Mouse (Mus musculus): ENCODE measurements around the gene Gjd2. TPM values are rescaled to one million over a fixed set of nuclear protein-coding genes. Genes with fewer than 3 reads are reported as not detected.
A peak's percentile ranks its signal among the peaks of the same experiment; 100 is the strongest.

The Gjd2 gene
- polyA plus RNA-seq (2015; fragmentation: Nextera tagmentation; extraction: Ambion mirVana) = 0.07 TPM in 1 of 2 replicates, not detected in the other

- H3K4me1 ChIP-seq (ENCODE audit: control insufficient read depth, insufficient read depth, low read length) = peaks cover 8% of the 10 kb centered on the region; the same call in 1 of the 2 replicates
- no peak within 1 kb of the TSS; the same call in 1 of the 2 replicates for H3K9ac ChIP-seq (ENCODE audit: low read length)
- peak within 1 kb of the TSS; percentile 57 for H3K4me3 ChIP-seq (ENCODE audit: low read length)
- H3K27me3 ChIP-seq (ENCODE audit: control insufficient read depth, insufficient read depth, low read length) = peaks cover 41% of the 10 kb centered on the region
- under 1% methylated on average over 60 of the region's 60 CpGs for WGBS
- H3K9me3 ChIP-seq (replicated peaks; ENCODE audit: control insufficient read depth, low read length) = no peaks in the 10 kb centered on the region
- peak within 1 kb of the TSS; percentile 88 for H3K4me2 ChIP-seq (ENCODE audit: low read depth, low read length)
- no peaks in the 10 kb centered on the region for H3K36me3 ChIP-seq (ENCODE audit: control insufficient read depth, insufficient read depth)
- no peak within 1 kb of the TSS for H3K27ac ChIP-seq (ENCODE audit: low read length)
- ATAC-seq (replicated peaks; ENCODE audit: extremely low read depth, insufficient read depth, low FRiP score) = no peak
Measured at GRCm38 (mm10) chr2:114013295-114013771, at the start of gene Gjd2. TSS of gene Gjd2 (minus strand) at chr2:114013619.

GRCm38 (mm10) chr2:114060071-114060591, 46.7 kb upstream of the Gjd2 start:
- Histone ChIP-seq H3K4me1 (ENCODE audit: control insufficient read depth, insufficient read depth, low read length) (peaks cover 3% of the 10 kb centered on the region), H3K36me3 (ENCODE audit: control insufficient read depth, insufficient read depth) (peaks cover 3% of the 10 kb centered on the region; the same call in 1 of the 2 replicates), H3K27ac (ENCODE audit: low read length) (no peak overlapping the region), H3K4me2 (ENCODE audit: low read depth, low read length) (no peak overlapping the region), H3K9me3 (replicated peaks; ENCODE audit: control insufficient read depth, low read length) (no peaks in the 10 kb centered on the region), H3K9ac (ENCODE audit: low read length) (no peak overlapping the region), H3K4me3 (ENCODE audit: low read length) (no peak overlapping the region), H3K27me3 (ENCODE audit: control insufficient read depth, insufficient read depth, low read length) (no peaks in the 10 kb centered on the region)
- ATAC-seq (replicated peaks; ENCODE audit: extremely low read depth, insufficient read depth, low FRiP score) = no peak
- 54% methylated on average over 6 of the region's 6 CpGs for WGBS

- H3K27me3 ChIP-seq (ENCODE audit: control insufficient read depth, insufficient read depth, low read length) = no peaks in the 10 kb centered on the region
- no peak overlapping the region for H3K27ac ChIP-seq (ENCODE audit: low read length)
- no peak for ATAC-seq (replicated peaks; ENCODE audit: extremely low read depth, insufficient read depth, low FRiP score)
- H3K9me3 ChIP-seq (replicated peaks; ENCODE audit: control insufficient read depth, low read length) = no peaks in the 10 kb centered on the region
- peaks cover 3% of the 10 kb centered on the region for H3K4me1 ChIP-seq (ENCODE audit: control insufficient read depth, insufficient read depth, low read length)
- peaks cover 3% of the 10 kb centered on the region; the same call in 1 of the 2 replicates for H3K36me3 ChIP-seq (ENCODE audit: control insufficient read depth, insufficient read depth)
- no peak overlapping the region for H3K4me3 ChIP-seq (ENCODE audit: low read length)
- H3K9ac ChIP-seq (ENCODE audit: low read length) = no peak overlapping the region
- 31% methylated on average over 1 of the region's 1 CpGs for WGBS
- no peak overlapping the region for H3K4me2 ChIP-seq (ENCODE audit: low read depth, low read length)
Measured at GRCm38 (mm10) chr2:114059608-114060007, 46.2 kb upstream of the Gjd2 start.

- Histone ChIP-seq H3K27ac (ENCODE audit: low read length) (peak overlapping the region; percentile 96), H3K4me1 (ENCODE audit: control insufficient read depth, insufficient read depth, low read length) (peaks cover 6% of the 10 kb centered on the region), H3K9ac (ENCODE audit: low read length) (peak overlapping the region; percentile 64), H3K4me2 (ENCODE audit: low read depth, low read length) (peak overlapping the region; percentile 59), H3K9me3 (replicated peaks; ENCODE audit: control insufficient read depth, low read length) (no peaks in the 10 kb centered on the region), H3K4me3 (ENCODE audit: low read length) (peak overlapping the region; percentile 35), H3K36me3 (ENCODE audit: control insufficient read depth, insufficient read depth) (peaks cover 3% of the 10 kb centered on the region; the same call in 1 of the 2 replicates), H3K27me3 (ENCODE audit: control insufficient read depth, insufficient read depth, low read length) (no peaks in the 10 kb centered on the region)
- WGBS = 45% methylated on average over 10 of the region's 10 CpGs
- ATAC-seq (replicated peaks; ENCODE audit: extremely low read depth, insufficient read depth, low FRiP score) = no peak
Measured at GRCm38 (mm10) chr2:114058226-114058796, 44.9 kb upstream of the Gjd2 start.

- WGBS = 9% methylated on average over 10 of the region's 10 CpGs
- ATAC-seq (replicated peaks; ENCODE audit: extremely low read depth, insufficient read depth, low FRiP score) = peak; percentile 64
- Histone ChIP-seq H3K4me1 (ENCODE audit: control insufficient read depth, insufficient read depth, low read length) (peaks cover 6% of the 10 kb centered on the region), H3K36me3 (ENCODE audit: control insufficient read depth, insufficient read depth) (peaks cover 3% of the 10 kb centered on the region; the same call in 1 of the 2 replicates), H3K4me2 (ENCODE audit: low read depth, low read length) (peak overlapping the region; percentile 59), H3K9ac (ENCODE audit: low read length) (peak overlapping the region; percentile 64), H3K27me3 (ENCODE audit: control insufficient read depth, insufficient read depth, low read length) (no peaks in the 10 kb centered on the region), H3K9me3 (replicated peaks; ENCODE audit: control insufficient read depth, low read length) (no peaks in the 10 kb centered on the region), H3K27ac (ENCODE audit: low read length) (peak overlapping the region; percentile 96), H3K4me3 (ENCODE audit: low read length) (peak overlapping the region; percentile 35)
Measured at GRCm38 (mm10) chr2:114057303-114057853, 44.0 kb upstream of the Gjd2 start.

- Histone ChIP-seq H3K9ac (ENCODE audit: low read length) (peak overlapping the region; percentile 76), H3K27me3 (ENCODE audit: control insufficient read depth, insufficient read depth, low read length) (no peaks in the 10 kb centered on the region), H3K9me3 (replicated peaks; ENCODE audit: control insufficient read depth, low read length) (no peaks in the 10 kb centered on the region), H3K27ac (ENCODE audit: low read length) (peak overlapping the region; percentile 98), H3K4me3 (ENCODE audit: low read length) (peak overlapping the region; percentile 49), H3K4me2 (ENCODE audit: low read depth, low read length) (peak overlapping the region; percentile 54), H3K36me3 (ENCODE audit: control insufficient read depth, insufficient read depth) (no peaks in the 10 kb centered on the region), H3K4me1 (ENCODE audit: control insufficient read depth, insufficient read depth, low read length) (peaks cover 3% of the 10 kb centered on the region; the same call in 1 of the 2 replicates)
- WGBS = 33% methylated on average over 4 of the region's 4 CpGs
- peak; percentile 66 for ATAC-seq (replicated peaks; ENCODE audit: extremely low read depth, insufficient read depth, low FRiP score)
Measured at GRCm38 (mm10) chr2:114054129-114054528, 40.7 kb upstream of the Gjd2 start.

- H3K27ac ChIP-seq (ENCODE audit: low read length) = peak within 1 kb of the TSS; percentile 98
- peak within 1 kb of the TSS; percentile 84 for H3K9ac ChIP-seq (ENCODE audit: low read length)
- H3K4me3 ChIP-seq (ENCODE audit: low read length) = peak within 1 kb of the TSS; percentile 58
- ATAC-seq (replicated peaks; ENCODE audit: extremely low read depth, insufficient read depth, low FRiP score) = peak; percentile 75
- H3K27me3 ChIP-seq (ENCODE audit: control insufficient read depth, insufficient read depth, low read length) = no peaks in the 10 kb centered on the region
- H3K36me3 ChIP-seq (ENCODE audit: control insufficient read depth, insufficient read depth) = peaks cover 5% of the 10 kb centered on the region; the same call in 1 of the 2 replicates
- H3K4me1 ChIP-seq (ENCODE audit: control insufficient read depth, insufficient read depth, low read length) = peaks cover 3% of the 10 kb centered on the region; the same call in 1 of the 2 replicates
- WGBS = 11% methylated on average over 14 of the region's 14 CpGs
- H3K9me3 ChIP-seq (replicated peaks; ENCODE audit: control insufficient read depth, low read length) = no peaks in the 10 kb centered on the region
- H3K4me2 ChIP-seq (ENCODE audit: low read depth, low read length) = peak within 1 kb of the TSS; percentile 69
Measured at GRCm38 (mm10) chr2:114052696-114053598, 39.5 kb upstream of the Gjd2 start, which contains the start of gene Actc1. TSS of gene Actc1 (minus strand) at chr2:114053548.

GRCm38 (mm10) chr2:114051871-114052241, 38.4 kb upstream of the Gjd2 start:
- Histone ChIP-seq H3K27ac (ENCODE audit: low read length) (peak overlapping the region; percentile 98), H3K4me1 (ENCODE audit: control insufficient read depth, insufficient read depth, low read length) (0 out of 2 replicates have a peak, but pooled peaks cover 3% of the 10 kb centered on the region), H3K4me3 (ENCODE audit: low read length) (peak overlapping the region; percentile 58), H3K4me2 (ENCODE audit: low read depth, low read length) (peak overlapping the region; percentile 69), H3K36me3 (ENCODE audit: control insufficient read depth, insufficient read depth) (peaks cover 9% of the 10 kb centered on the region; the same call in 1 of the 2 replicates), H3K27me3 (ENCODE audit: control insufficient read depth, insufficient read depth, low read length) (no peaks in the 10 kb centered on the region), H3K9ac (ENCODE audit: low read length) (peak overlapping the region; percentile 84), H3K9me3 (replicated peaks; ENCODE audit: control insufficient read depth, low read length) (no peaks in the 10 kb centered on the region)
- 62% methylated on average over 13 of the region's 14 CpGs for WGBS
- no peak for ATAC-seq (replicated peaks; ENCODE audit: extremely low read depth, insufficient read depth, low FRiP score)
